Mouse (Mus musculus) gastrocnemius, adult 2 months (tissue): Measurements from ENCODE around the gene Cby1. TPM values are rescaled to one million over a fixed set of nuclear protein-coding genes. Genes with fewer than 3 reads are reported as not detected.

Experiments used
- DNase-seq: peaks from one replicate; pipeline ENCODE4 v3.0.0; 2022
- H3K27ac ChIP-seq: fragments of 200-600 bp; 2 replicates; pipeline ENCODE4 v1.8.1; 2022; ENCODE audit warnings: mild to moderate bottlenecking
- H3K4me3 ChIP-seq: fragments of 200-600 bp; 2 replicates; pipeline ENCODE4 v1.8.1; 2022; ENCODE audit warnings: mild to moderate bottlenecking, moderate library complexity
- CTCF ChIP-seq: fragments of 200-600 bp; IDR thresholded peaks from 2 replicates; pipeline ENCODE4 v1.8.1; 2022; ENCODE audit warnings: antibody characterized with exemption, mild to moderate bottlenecking, moderate library complexity
- intact Hi-C: fragments of 180-260 bp; cut with DNase I; formaldehyde crosslinking; loops from one replicate; pipeline ENCODE4 v1.15.1; 2025
- total RNA-seq, 2 experiments: library from RNA; stranded (reverse); gene quantifications; 2 replicates each; pipeline ENCODE4 v1.2.3; 2021

Gene Cby1
- total RNA-seq, 2 experiments from 2014 or later = 11.8 to 15.6 TPM

DNA sequence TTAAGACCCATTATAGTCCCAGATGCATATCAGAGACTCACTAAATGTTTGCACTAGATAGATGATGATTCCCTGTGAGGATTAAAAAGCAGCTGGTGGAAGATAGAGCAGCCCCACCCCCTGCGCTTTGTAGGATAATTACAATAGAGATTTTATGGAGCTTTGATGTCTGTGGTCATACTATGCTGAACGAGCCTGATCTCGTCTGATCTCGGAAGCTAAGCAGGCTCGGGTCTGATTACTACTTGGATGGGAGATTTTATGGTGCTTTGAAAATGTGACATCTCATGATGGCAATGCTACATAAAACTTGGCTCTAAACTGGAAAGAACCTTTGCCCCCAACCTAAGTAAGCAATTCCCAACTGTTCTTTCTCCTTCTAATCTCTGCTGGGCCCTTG, 33.3 kb downstream of the Cby1 start:
- intact Hi-C loops = no loop called here
- no peak overlapping the region for H3K4me3 ChIP-seq
- no peak for DNase-seq
- TF ChIP-seq CTCF = no peak
- H3K27ac ChIP-seq = no peak overlapping the region

DNA sequence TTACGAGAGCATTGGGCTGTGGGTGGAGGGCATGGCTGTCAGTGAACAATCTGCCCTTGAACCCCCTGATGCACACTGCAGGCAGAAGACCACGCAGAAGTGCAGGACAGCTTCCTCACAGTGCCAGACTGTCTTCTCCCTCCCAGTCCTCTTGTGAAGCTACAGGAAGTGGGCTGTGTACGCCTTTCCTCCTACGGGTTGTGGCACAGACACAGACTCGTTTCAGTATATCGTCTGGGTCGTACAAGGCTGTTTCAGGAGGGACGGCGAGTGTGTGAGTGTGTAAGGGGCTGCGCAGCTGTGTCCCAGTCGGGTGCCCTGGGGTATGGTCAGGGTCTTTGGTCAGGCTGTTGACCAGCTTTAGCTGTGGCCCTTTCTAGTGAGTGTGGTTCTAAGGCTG, 34.7 kb downstream of the Cby1 start:
- intact Hi-C loops = no loop called here
- H3K27ac ChIP-seq = no peak overlapping the region
- no peak for TF ChIP-seq CTCF
- no peak for DNase-seq
- no peak overlapping the region for H3K4me3 ChIP-seq

DNA sequence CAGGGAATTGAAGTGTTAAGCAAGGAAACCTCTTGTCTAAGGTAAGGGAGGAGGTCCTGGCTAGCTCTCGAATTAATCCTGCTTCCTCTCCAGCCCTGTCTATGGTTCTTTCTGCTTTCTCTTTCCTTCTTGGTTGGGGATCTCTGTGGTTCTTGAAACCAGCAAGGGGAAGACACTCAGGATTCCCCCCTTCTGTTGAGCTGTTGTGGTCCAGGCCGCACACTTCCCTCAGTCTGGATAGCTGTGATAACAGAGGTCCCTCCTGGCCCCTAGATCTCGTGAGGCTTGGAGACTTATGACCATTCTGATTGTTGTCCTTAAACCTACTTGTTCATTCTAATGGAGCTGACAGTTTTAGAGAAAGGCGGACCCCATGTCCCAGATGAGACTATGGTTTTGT, 35.5 kb downstream of the Cby1 start:
- DNase-seq = no peak
- Histone ChIP-seq H3K27ac (no peak overlapping the region), H3K4me3 (no peak overlapping the region)
- no peak for TF ChIP-seq CTCF
- intact Hi-C loops = no loop called here

DNA sequence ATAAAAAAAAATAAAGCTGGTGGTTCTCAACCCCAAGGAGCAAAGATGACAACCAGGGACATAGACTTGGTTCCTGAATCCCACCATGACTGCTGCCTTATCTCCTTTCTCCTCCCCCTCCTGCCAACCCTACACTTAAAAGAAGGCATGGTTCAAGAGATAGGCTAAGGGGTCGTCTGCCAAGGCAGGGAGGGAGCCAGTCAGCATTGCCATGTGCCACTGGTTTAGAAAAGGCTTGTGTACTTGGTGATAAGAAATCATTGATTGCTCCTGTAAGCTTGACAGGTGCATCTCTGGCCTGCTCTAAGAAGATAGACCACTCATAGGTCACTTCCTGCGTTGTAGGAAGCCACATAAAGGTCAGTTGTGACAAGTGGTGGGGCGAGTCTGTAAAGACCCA, 36.5 kb downstream of the Cby1 start:
- intact Hi-C loops = no loop called here
- Histone ChIP-seq H3K27ac (no peak overlapping the region), H3K4me3 (no peak overlapping the region)
- TF ChIP-seq CTCF = no peak
- DNase-seq = no peak

DNA sequence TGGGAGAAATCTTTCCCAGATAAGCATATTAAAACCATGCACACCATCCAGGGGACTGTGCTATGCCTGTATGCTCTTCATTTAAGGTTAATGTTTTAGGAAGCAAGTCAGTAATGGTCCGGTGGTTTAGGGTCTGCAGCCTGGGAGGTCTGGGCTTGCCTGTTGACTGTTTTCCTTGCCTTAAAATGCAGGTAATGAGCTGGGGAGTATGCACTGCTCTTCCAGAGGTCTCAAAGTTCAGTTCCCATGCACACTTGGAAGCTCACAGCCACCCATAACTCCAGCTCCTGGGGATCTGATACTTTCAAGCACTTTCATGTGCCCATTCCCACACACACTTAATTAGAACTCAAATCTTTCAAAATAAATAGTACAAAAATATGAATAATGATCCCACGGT, 37.5 kb downstream of the Cby1 start:
- Histone ChIP-seq H3K4me3 (no peak overlapping the region), H3K27ac (no peak overlapping the region)
- DNase-seq = no peak
- no peak for TF ChIP-seq CTCF
- intact Hi-C loops = no loop called here

DNA sequence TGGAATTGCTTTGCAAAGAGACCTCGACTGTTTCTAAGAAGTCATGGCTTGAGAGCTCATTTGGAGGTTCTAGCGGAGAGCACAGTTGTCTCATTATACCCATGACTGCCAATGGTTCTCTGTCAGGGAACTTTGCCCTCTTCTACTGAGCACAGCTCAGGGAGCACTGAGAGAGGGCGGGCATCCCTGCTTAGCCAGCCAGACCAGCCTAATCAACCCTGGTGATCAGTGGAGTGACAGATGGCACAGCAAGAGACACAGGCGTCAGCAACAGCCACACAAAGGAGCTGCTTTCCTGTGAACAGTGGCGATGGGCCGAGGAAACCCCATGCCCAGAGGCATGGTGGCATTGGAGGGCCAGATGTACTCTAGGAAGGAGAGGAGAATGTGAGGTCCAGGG, 38.0 kb downstream of the Cby1 start:
- DNase-seq = no peak
- intact Hi-C loops = no loop called here
- Histone ChIP-seq H3K4me3 (no peak overlapping the region), H3K27ac (no peak overlapping the region)
- TF ChIP-seq CTCF = no peak

DNA sequence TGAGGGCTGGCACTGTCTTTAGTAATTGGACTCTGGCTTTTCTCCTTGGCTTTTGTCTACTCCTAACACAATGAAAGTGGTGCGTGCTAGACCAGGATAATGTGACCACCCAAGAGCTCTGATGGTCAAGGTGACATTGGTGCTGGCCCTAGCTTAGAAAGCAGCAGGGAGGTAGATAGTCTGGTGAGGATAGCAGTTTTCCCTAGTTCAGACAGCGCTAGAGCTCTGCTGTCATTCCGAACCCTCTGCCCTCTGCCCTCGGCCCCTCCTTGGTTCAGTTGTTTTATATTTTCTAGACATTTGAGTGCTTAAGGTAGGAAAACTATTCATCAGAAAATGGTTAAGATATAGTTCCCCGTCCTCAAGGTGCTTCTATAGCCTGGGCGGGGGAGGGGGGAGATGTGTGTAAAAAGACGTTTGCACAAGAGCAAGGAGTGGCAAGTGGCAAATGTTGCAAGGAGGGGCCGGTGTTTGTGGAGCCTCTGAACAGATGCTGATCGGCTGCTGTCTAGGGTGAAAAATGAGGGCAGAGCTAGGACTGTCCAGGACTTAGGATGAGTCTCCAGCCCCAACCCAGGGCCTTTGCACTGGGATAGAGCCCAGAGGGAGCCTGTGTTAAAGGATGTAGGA, 38.7 kb downstream of the Cby1 start:
- intact Hi-C loops = no loop called here
- no peak for DNase-seq
- no peak for TF ChIP-seq CTCF
- Histone ChIP-seq H3K27ac (no peak overlapping the region), H3K4me3 (no peak overlapping the region)

DNA sequence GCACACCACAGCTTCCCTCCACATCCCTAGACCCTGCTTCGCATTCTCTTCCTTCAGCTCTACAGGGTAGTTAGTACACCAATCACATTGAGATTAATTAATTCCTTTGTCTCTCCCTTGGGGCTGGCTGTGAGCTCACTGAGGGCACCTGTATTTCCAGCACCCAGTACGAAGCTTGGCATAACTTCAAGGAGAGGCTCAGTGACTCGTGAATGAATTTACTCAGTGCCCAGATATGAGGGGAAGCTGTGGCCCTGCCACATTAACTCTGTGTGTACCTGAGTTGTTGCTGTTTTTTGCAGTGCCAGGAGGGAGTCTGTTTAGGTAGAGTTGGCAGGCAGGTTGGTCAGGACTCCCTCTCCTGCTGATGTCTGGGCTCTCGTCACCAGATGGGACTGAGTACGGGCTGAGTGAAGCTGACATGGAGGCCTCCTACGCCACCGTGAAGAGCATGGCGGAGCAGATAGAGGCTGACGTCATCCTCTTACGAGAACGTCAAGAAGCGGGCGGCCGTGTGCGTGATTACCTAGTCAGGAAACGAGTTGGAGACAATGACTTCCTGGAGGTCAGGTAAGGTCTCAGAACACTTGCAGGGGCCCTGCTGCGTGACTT, 47.7 kb downstream of the Cby1 start:
- TF ChIP-seq CTCF = no peak
- no peak for DNase-seq
- intact Hi-C loops = no loop called here
- Histone ChIP-seq H3K27ac (no peak overlapping the region), H3K4me3 (no peak overlapping the region)

DNA sequence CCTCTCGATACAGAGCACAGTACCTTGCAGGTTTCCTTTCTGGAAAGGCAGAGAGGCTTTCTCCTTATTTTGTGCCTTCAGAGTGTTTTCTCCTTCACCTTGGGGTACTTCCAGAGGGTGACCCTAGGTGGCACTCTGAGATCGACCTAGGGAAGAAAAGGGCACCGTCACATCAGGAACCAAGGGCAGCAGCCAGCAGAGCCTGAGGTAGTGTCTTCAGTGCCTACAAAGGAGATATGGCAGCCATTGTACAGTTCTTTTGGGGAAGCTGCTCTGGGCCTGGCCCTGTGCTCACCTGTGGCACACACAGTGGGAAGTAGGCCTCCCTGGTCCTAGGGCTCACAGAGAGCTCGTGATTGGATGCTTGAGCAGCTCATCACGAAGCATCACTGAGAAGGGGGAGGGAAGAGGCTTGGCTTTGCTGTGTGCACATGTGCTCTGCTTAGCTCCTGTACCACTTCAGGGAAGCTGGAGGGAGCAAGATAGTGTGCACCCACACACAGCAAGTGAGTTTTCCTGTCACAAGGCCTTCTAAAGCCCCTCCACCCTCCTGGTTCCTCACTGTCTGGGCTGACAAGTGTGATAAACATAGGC, 49.3 kb downstream of the Cby1 start:
- no peak for DNase-seq
- peak; percentile 35 for TF ChIP-seq CTCF
- Histone ChIP-seq H3K27ac (no peak overlapping the region), H3K4me3 (no peak overlapping the region)
- intact Hi-C loops = no loop called here

DNA sequence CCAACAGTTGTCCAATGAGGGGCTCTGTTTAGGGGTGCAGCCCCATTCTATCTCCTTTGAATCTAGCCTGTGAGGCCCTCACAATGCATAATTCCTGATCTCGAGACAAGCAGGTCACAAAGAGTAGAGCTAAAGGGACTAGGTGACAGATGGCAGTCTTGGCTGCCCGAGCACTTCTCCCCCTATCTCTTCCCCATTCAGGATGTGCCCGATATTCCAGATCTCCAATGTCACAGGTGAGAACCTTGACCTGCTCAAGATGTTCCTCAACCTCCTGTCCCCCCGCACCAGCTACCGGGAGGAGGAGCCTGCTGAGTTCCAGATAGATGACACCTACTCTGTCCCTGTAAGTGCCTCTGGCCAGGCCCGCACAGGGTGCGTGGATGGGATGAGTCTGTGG, 56.6 kb downstream of the Cby1 start:
- intact Hi-C loops = no loop called here
- no peak for TF ChIP-seq CTCF
- no peak overlapping the region for H3K4me3 ChIP-seq
- DNase-seq = no peak
- H3K27ac ChIP-seq = no peak overlapping the region

DNA sequence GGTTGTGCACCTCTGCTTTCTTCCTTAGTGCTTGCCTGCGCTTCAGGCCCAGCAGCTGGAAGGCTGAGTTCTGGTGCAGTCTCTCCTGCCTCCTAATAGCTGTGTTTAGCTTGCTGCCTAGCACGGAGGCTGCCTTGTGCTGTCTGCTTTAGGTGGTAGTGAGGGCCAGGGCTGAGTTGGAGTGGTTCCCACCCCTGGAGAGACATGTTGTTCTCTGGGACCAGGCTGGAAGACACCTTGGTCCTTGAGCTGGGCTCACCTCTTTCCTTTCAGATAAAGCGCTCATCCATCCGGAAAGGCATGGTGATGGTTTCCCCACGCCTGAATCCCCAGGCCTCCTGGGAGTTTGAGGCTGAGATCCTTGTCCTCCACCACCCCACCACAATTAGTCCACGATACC, 57.7 kb downstream of the Cby1 start:
- no peak for TF ChIP-seq CTCF
- Histone ChIP-seq H3K27ac (no peak overlapping the region), H3K4me3 (no peak overlapping the region)
- DNase-seq = no peak
- intact Hi-C loops = no loop called here

Other genes starting within 250 kb of the Cby1 start
- gene Csnk1e, start 203.6 kb upstream of the Cby1 start, total RNA-seq = 10 to 100 TPM; 41.8 to 61.4 TPM
- gene Kcnj4, start 154.0 kb upstream of the Cby1 start, total RNA-seq = under 1 TPM in 1 of 2 experiments, not detected in 1; 0.10 TPM
- gene Kdelr3, start 142.8 kb upstream of the Cby1 start, total RNA-seq = 1 to 10 TPM; 1.9 to 3.7 TPM
- gene Ddx17, start 112.5 kb upstream of the Cby1 start, total RNA-seq = 10 to 100 TPM; 80.2 to 86.8 TPM
- not detected for gene Dmc1, start 54.1 kb upstream of the Cby1 start, total RNA-seq
- gene Fam227a, start 243 bp upstream of the Cby1 start, total RNA-seq = under 1 TPM; 0.47 to 0.84 TPM
- 10 to 100 TPM; 52.8 to 78.6 TPM for gene Tomm22, start 11.7 kb downstream of the Cby1 start, total RNA-seq
- gene Josd1, start 28.7 kb downstream of the Cby1 start, total RNA-seq = 10 to 100 TPM; 12.3 to 18.7 TPM
- gene Gtpbp1, start 31.6 kb downstream of the Cby1 start, total RNA-seq = 10 to 100 TPM; 24.4 to 28.5 TPM
- 10 to 100 TPM; 88.4 to 92.5 TPM for gene Sun2, start 83.3 kb downstream of the Cby1 start, total RNA-seq
- gene Dnal4, start 118.7 kb downstream of the Cby1 start, total RNA-seq = 1 to 10 TPM; 4.2 to 6.2 TPM
- gene Nptxr, start 145.6 kb downstream of the Cby1 start, total RNA-seq = 1 to 10 TPM in 1 of 2 experiments, under 1 TPM in 1; 0.46 to 1.0 TPM
- gene Npcd, start 175.0 kb downstream of the Cby1 start, total RNA-seq = under 1 TPM; 0.22 to 0.38 TPM
- gene Cbx6, start 175.5 kb downstream of the Cby1 start, total RNA-seq = 10 to 100 TPM in 1 of 2 experiments, 1 to 10 TPM in 1; 8.4 to 12.6 TPM
- 1 to 10 TPM; 2.4 to 2.6 TPM for gene Apobec3, start 232.5 kb downstream of the Cby1 start, total RNA-seq